Mouse (Mus musculus) ES-CJ7 (cell line): ENCODE results near the gene Bcr.
A peak's percentile ranks its signal among the peaks of the same experiment; 100 is the strongest.

ENCODE experiments used
- DNase-seq: peaks from one replicate; pipeline ENCODE4 v3.0.0; 2011; ENCODE audit warnings: low read depth, low spot score

Bcr gene

DNA sequence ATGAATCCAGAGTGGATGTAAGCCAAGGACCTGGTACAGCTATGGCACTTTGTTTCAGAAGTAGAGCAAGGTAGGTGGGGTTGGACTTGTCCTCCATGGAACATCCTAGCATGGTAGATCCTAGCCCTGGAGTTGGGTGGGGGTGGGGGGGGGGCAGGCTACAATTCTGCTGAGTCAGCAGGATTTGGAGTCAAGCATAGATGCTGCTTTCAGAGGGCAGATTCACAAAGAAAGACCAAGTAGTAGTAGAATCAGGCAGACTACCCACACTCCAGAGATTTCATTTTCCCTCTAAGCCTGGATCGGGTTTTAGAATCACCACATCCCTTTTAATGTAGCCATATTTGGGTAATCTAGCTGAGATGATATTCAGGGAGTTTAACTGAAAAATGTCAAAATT, 33.9 kb downstream of the Bcr start:
- no peak for DNase-seq

DNA sequence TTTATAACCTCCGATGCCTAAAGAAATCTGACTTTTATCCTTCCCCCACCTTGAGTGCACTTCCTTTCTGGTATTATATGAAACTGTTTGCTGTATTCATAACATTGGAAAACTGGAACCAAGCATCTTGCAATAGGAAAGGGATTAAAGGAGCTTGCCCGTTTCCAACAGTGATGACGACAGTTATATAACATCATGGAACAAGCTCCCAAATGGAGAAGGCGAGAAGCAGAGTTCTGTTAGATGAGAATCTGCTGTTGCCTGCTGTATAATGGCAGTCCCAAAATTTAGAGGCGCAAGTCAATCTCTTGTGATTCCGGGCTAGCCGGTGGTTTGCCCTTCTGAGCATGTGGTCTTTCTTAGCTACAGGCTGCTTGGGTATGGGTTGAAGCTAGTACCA, 34.8 kb downstream of the Bcr start:
- DNase-seq = no peak

DNA sequence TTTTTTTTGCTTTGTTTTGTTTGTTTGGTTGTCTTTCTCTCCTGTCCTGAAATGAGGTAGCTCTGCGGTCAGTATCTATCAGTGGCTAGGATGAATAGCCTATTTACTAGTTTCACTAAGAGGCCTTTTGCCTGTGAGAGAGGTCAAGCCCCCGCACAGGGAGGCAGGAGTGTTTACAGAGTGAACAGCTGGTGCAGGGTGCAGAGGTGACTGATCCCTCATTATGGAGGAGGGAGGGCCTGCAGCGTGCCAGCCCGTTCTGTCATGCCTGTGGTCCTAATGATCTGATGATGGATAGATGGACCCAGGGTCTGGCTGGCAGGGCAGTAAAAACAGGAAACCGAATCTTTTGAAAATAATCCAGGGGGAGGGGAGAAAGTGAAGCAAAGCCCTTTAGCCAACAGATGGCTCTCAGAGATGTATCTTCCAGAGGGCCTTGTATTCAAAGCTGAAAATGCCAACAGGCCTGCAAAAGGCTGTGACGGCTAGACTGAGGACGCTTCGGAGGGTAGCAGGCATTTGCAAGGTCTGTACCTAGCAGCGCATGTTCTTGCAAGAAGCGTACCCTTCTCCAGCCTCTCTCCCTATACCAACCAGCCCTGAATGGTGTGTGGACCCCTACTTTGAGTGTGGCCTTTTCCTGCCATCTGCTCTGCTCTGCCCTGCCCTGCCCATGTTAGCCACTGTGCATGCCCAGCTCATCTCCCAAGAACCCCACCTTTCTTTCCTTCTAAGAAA, 38.2 kb downstream of the Bcr start:
- DNase-seq = no peak

DNA sequence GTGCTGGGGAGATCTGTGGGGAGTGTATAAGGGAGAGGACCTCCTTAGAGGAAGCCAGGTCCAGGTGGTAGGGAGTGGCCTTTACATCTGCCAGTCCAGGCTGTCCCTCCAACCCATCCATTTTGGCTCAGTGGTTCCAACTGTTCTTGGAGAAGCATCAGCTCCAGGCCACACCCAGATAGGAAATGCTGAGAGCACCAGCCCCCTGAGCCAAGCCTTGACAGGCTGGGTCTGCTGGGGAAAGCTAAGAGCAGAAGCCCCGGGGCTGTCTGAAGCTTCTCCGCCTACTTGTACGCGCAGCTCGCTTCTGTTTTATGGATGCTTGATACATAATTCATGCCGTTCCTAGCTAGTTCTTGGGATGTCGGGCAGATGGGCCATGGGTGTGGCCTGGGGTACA, 39.9 kb downstream of the Bcr start:
- peak; percentile 17 for DNase-seq

DNA sequence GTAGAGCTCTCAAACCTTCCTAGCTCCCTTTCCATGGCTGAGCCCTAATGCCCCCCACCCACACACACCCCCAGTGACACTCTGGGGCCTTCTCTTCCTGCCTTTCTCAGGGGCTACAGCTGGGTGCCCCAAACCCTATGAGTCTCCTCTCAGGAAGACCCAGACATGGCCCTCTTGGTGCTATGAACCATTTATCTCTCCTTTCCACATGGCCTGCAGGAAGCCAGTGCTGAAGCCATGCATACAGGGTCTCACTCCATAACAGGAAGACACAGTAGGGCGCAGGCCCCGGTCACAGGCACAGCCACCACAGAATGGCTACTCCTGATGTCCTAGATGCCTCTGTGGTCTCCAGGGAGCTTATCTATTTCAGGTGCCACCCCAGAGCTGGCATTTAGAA, 43.1 kb downstream of the Bcr start:
- DNase-seq = no peak

DNA sequence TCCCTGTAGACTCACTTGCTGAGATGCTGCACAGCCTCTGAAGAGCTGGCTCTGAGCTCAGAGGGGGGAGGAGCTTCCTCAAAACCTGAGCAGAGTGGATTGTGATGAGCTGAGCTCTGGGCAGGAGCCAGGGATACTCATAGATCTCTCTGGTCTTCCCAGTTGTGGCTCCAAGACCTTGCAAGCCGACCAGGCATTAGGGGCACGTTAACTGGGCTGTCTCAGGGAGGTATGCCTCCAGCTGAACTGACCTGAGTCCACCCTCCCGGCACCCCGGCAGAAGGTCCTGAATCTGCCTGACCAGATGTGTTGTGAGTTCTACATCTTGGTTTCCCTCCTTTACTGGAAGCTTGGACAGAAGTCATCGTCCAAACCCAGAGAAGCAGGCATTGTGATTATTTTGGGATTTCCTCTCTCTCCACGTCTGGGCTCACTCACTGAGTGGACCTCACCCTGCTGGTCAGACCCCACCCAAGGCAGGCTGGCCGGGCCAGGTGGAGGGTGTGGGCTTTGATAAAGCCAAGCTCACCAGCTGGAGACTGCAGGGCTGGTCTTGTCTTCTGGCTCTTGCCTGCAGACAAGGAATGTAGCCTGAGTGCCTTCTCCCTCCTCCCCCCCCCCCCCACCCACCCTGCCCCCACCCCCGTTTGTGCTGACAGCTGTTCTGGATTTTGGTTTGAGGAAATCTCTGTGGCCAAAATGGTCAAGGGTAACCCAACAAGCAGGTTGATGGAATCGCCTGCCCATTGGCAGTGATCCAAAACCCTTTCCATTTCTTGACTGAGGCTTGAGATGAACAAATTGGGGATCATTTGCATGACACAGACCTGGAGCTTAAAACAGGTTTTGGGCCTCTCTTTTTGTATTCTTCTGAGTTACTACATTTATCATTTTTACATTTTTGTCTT, 44.1 kb downstream of the Bcr start:
- peak; percentile 43 for DNase-seq

- peak; percentile 58 for DNase-seq
Measured at GRCm38 (mm10) chr10:75105099-75105461, 44.7 kb downstream of the Bcr start.

- no peak for DNase-seq
Measured at GRCm38 (mm10) chr10:75105687-75106086, 45.3 kb downstream of the Bcr start.

- peak; percentile 14 for DNase-seq
Measured at GRCm38 (mm10) chr10:75106940-75107381, 46.6 kb downstream of the Bcr start.

DNA sequence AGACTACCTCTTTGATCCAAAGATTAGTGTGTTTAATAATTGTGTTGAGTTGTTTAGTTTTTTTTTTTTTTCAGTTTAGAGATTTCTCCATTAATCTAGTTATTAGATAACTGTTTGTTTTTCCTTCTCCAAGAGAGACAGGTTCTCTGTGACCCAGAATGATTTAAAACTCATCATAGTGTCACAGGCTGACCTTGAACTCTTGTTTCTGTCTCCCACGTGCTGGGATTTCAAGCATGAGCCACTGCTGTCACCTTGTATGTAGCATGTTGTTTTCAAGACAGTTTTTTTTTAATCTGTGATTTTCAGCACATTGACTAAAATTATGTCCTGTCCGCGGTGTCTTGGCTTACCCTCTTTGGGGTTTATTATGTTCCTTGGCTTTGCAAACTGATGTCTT, 47.7 kb downstream of the Bcr start:
- no peak for DNase-seq

DNA sequence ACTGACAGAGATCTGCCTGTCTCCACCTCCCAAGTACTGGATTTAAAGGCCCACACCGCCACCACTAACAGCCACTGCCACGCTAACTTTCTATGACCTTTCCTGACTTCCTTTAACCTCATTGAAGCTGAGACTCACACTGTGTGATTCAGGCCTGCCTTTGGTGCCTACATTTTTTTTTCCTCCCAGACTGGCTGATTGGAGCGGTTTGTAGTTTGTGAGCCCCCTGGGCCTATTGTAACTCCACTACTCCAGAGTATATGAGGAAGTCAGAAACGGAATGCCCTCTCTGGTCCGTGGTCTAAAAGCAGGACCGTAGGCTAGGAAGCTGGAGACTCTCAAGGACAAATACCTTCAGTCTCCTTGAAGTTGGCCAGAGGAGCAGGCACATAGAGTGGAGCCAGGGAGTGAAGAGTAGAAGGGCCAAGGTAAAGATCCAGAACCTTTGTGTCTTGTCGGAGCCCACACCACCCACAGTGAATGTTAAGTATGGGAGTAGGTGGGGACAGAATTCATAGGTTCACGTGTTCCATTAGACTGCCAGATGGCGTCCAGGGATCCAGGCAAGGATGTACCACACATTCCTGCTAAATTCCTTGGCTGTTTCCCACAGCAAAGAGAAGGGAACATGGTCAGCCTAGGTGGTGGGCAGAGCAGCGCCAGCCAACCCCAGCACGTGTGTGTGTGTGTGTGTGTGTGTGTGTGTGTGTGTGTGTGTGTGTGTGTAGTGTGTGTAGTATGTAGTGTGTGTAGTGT, 51.2 kb downstream of the Bcr start:
- peak; percentile 17 for DNase-seq

- no peak for DNase-seq
Measured at GRCm38 (mm10) chr10:75112405-75112804, 52.0 kb downstream of the Bcr start.

GRCm38 (mm10) chr10:75113620-75114019, 53.2 kb downstream of the Bcr start:
- no peak for DNase-seq

- DNase-seq = no peak
Measured at GRCm38 (mm10) chr10:75115240-75115639, 54.8 kb downstream of the Bcr start.

GRCm38 (mm10) chr10:75116842-75117457, 56.6 kb downstream of the Bcr start:
- DNase-seq = no peak

- peak; percentile 61 for DNase-seq
Measured at GRCm38 (mm10) chr10:75118444-75118843, 58.1 kb downstream of the Bcr start.

GRCm38 (mm10) chr10:75119396-75119795, 59.0 kb downstream of the Bcr start:
- peak; percentile 22 for DNase-seq

- no peak for DNase-seq
Measured at GRCm38 (mm10) chr10:75120176-75120575, 59.8 kb downstream of the Bcr start.

GRCm38 (mm10) chr10:75121028-75121427, 60.6 kb downstream of the Bcr start:
- peak; percentile 15 for DNase-seq

DNA sequence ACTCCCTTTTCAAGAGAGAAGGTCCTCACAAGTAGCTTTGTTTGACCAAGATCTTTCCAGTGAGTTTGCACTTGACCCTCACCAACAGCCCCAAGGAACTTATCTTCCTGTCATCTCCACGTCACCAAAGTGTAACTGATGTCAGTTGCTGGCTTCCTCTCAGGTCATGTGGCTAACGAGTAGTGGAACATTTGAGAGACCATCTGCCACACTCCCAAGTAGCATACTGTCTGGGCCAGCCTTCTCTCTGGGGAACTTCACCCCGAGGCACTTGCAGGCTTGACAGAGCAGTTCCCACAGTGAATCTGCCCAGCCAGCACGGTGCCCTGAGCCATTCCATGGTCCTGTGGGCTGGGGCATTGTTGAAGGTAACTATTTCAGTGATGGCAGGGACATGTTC, 65.2 kb downstream of the Bcr start:
- DNase-seq = no peak

DNA sequence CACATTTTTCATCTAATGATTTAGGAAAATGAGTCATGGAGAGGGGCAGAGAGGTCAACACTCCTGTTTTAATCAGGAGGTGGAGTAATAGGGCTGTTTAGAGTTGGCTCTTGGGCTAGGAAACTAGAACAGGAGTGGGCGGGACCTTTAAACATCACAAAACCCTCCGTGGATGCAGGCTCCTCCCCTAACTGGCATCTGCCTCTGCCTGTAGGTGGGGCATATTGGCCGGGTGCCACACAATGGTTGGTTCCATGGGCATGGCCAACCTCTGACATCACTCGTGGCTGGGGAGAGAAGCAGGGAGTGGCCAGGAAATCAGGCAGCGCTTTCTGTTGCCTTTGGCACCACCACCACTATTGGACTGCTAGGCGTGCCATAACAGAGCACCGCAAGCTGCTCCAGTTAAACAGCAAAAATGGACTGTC, 68.9 kb downstream of the Bcr start:
- no peak for DNase-seq
